Mouse (Mus musculus) embryo, embryonic 9.5 days (tissue): ENCODE results near the gene Ubxn6.
A peak's percentile ranks its signal among the peaks of the same experiment; 100 is the strongest.

ENCODE experiments used
- DNase-seq: peaks from one replicate; pipeline ENCODE4 v3.0.0-alpha.2; 2017; ENCODE audit errors: extremely low spot score

Gene Ubxn6

DNA sequence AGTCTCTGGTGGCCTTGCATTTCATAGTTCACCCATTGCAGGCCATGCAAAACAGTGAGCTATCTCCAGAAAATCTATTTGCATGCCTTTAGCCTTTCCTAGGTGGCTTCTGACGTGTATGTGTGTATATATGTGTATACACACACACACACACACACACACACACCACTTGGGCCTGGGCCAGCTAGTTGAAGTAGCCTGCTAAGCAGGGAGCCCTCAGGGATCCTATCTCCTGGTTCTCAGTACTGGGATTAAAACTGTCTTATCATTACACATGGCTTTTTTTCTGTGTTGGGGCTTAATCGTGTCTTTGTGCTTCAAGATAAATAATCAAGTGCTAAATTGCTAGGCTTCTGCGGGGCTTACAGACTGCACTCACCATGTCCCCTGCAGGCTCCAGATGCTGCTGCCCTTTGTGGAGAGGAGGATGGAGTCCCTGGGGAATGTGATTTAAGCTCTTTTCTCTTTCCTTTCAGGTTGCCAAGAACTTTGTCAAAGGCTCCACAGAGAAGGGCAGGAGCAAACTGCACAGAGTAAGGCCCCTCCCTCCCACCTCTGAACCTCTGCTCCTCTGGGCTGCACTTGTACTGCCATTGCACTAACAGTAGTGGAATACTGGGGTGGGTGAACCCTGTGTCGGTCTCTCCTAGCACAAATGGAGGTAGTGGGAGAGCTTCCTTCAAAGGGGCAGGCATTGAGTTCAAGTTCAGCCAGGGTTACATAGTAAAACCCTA is 18.7 kb downstream of the Ubxn6 start:
- DNase-seq, result no peak

GRCm38 (mm10) chr17:56054938-56055337 is 19.9 kb downstream of the Ubxn6 start:
- no peak for DNase-seq

DNA sequence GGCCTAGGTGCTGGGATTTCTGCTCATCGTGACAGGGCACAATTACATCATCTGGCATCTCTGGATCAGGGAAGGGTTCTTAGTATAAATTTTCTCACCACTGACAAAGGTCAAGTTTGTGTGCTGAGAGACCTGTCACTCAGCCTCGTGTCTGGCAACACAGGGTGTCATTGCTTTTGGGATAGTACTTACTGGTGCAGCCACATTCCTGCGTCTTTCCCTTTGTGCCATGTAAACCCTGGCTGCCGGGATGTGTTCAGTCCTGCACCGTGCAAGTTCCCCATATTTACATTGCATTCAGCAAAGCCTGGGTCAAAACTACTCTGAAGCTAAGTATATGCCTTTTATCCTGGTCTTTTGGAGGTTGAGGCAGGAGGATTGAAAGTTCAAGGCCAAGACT is 23.5 kb downstream of the Ubxn6 start:
- no peak for DNase-seq

GRCm38 (mm10) chr17:56040857-56041163 is 34.0 kb downstream of the Ubxn6 start:
- no peak for DNase-seq

DNA sequence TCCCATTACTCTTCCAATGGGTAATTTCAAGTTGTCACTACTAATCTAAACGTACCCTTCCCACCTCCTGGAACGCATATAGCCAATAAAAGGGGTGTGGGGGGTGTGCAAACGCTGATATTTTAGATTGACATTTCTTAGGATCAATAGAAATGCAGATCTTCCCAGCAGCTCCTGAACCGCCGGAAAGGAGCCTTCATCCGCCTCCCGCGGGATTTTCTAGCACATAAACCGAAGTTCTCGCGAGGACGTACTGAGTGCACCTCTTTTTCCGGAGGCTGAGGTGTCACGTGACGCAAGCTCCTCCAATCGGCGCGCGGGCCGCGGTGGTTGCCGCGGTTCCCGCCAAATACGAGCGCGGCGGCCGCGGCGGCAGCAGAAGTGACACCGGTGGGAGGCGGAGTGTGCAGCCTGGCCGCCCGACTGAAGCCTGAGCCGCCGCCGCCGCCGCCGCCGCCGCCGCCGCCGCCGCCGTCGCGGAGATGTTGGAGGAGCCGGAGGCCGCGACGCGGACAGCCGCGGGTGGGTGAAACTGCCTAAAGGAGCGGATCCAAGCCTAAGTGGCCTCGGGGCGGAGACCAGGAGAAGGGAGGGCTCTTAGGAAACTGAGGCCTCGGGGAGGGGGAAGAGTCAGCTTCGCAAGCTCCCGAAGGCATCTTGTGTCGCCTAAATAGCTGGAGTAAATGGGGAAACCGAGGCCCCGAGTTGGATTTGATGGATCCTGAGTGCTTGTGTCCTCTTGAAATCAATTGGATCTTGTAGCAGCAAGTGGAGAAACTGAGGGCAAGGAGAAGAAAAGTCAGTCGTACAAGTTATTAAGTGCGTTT is 34.6 kb downstream of the Ubxn6 start, which contains the start of gene Chaf1a:
Chaf1a (plus strand) TSS at position 410 of the 827 bp plus-strand sequence.
- peak; percentile 93 for DNase-seq

DNA sequence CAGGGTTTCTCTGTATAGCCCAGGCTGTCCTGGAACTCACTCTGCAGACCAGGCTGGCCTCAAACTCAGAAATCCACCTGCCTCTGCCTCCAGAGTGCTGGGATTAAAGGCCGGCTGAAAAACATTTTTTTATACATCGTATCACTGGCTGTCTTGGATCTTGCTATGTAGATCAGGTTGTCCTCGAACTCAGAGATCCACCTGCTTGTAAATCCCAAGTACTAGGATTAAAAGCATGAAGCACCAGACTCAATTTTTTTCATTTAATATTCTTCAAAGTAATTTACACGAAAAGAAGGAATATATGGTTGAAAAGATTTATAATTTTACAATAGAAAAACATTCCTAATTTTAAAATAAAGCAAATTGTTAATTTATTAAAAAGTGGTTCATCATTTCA is 35.5 kb downstream of the Ubxn6 start:
- no peak for DNase-seq

GRCm38 (mm10) chr17:56038583-56039261 is 36.1 kb downstream of the Ubxn6 start:
- DNase-seq, result no peak

GRCm38 (mm10) chr17:56036901-56037287 is 37.9 kb downstream of the Ubxn6 start:
- no peak for DNase-seq

DNA sequence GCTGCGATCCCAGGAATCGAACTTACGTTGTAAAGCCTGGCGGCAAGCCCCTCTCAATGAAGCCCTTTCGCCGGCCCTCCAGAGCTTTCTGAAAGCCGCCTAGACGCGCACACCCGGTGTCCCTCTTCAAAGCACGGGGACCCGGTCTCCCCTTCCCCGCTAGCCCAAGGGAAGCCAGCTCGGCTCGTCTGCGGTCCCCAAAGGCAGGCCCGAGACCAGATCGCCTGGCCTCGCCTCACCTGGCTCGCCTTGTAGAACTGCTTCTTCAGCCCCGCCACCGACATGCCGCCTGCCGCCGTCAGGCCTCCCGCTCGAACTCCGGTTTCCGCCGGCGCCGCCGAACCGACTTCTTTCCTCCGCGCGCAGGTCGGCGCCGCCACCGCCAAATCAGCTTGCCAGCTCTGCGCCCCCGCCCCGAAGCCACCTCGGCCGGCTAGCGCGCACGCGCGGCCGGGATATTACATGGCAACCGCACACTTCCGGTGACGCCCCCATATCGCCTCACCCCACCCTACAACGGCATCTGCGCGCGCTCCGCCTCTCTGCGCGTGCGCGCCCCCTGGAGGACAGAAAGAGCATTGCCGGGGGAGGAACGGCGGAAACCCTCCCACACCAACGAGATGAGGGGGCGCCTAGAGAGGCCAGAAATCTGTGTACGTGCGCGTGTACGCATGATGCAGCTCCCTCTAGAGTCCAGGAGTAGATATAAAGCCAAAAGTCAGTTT is 38.5 kb downstream of the Ubxn6 start, which contains the start of gene Sh3gl1:
Sh3gl1 (minus strand) TSS at position 460 of the 725 bp plus-strand sequence.
- peak; percentile 99 for DNase-seq

DNA sequence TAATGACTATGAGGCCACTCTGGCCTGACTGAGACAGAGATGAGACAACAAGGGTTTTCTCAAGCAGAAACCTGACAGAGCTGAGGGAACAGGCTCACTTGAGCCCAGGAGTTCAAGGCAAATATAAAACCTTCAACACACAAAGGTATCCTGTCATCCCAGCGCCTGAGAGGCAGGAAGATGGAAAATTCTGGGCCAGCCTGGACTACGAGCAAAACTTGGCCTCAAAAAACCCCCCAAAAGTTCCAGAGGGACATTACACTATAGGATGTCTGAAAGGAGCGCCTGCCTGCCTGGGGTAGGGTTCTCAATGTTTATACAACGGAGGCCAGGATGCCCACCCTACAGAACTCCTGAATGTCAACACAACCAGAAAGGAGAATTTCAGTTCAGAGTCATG is 39.6 kb downstream of the Ubxn6 start:
- DNase-seq, result no peak

DNA sequence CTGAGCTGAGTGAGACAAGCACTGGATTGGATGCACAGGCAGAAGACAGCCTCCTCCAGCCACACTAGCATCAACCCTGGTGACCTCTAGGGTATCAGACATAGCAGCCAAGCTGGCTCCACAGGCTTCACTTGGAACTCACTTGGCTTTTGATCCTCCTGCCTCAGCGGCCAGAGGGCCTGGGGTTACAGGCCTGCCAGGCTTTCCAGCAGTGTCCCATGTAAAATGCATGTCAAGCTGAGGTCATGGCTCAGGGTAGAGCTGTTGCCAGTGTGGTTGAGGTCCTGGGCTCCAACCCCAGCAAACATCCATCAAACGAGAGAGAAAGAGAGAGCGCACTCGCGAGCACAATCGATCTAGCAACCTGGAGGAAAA is 40.1 kb downstream of the Ubxn6 start:
- no peak for DNase-seq

GRCm38 (mm10) chr17:56034040-56034725 is 40.6 kb downstream of the Ubxn6 start:
- no peak for DNase-seq

- no peak for DNase-seq
These were observed 42.0 kb downstream of the Ubxn6 start for GRCm38 (mm10) chr17:56032831-56033230.

DNA sequence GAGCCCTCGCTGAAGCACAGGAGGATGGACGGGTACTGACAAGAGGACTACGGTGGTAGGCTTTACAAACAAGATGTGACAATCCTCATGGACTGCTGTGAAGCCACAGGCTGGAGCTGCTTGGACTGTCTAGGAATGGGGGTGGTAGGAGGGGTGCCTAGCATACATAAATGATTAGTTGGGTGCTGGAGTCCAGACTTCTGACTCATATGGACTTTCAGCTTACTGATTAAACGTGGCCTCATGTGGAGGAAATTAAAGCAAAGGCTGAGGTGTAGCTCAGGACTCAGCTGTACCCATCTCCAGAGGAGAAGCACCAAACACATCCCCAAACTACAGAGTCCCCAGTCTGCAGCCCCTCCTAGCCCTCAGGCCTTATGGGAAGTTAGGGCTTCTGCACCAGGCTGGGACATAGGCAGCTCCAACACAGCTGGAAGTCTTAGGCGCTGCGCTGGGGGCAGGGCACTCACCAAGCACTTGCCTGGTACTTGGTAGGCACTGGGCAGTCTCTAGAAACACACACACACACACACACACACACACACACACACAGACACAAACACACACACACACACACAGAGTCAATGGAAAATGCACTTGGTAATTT is 42.6 kb downstream of the Ubxn6 start:
- no peak for DNase-seq

- DNase-seq, result no peak
These were observed 43.4 kb downstream of the Ubxn6 start for GRCm38 (mm10) chr17:56031431-56031830.

DNA sequence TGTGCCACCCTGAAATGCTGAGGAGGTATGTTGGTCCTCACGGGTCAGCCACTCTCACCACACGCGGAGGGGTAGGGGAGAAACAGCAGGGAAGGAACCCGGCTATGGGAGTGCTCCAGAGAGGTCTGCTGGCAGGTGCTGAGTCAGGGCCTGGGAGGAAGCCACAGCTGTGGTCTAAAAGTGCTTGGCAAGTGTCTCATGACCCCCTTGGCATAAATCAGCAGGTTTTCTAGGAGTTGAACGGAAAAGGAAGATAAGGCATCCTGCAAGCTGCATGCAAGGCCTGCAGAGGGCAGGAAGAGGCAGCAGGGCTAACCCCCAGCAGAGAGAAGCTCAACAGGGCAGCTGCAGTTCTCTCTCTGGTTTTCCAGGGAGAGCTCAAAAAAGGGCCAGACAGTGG is 43.9 kb downstream of the Ubxn6 start:
- no peak for DNase-seq

DNA sequence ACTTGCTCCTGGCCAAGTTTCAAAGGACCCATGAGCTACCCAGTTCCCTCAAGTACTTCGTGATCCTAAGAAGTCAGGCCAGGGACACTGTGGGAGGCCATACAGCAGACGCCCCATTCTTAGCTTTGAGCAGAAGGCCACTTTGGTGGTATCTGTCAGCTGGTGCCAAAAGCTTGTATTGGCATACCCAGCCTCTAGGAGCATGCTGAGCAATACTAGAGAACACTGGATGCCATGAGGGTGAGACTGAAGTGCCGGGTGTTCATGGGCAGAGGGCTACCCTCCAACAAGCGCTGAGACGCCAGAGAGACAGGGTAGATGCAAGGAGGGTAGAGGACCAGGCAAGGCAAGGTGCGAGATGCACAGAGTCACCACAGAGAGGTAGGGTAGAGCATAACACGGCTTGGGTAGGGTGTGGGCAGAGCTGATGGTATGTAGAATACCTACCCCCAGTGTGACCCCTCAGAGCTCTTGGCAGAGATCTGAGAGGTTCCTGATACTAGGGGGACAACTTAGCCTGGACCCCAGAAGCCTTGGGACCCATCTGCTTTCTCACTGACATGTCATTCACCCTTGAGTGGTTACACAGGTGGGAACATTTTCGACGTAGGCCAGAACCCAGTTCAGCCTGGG is 44.5 kb downstream of the Ubxn6 start:
- DNase-seq, result no peak

- DNase-seq, result no peak
These were observed 46.9 kb downstream of the Ubxn6 start for GRCm38 (mm10) chr17:56027801-56028441.

GRCm38 (mm10) chr17:56026881-56027280 is 47.9 kb downstream of the Ubxn6 start:
- no peak for DNase-seq

DNA sequence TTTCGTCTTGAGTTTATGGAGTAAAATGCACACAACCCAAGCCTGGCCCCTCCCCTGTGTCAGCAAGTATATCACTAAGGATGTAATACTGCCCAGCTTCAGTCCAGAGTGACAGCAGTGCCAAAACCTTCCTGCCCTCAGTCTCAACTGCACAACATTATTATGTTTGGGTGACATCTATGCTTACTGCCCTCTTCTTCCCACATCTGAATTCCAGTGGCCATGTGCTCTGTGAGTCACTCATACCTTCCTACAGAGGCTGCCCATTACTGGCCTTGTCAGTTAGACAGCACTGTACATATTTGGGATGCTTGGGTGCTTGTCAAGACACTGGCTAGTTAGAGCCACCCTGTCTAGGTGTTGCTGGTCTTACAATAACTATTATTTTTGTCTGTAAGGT is 48.5 kb downstream of the Ubxn6 start:
- no peak for DNase-seq
